Mouse (Mus musculus) lung, embryonic 15.5 days (tissue): Measurements from ENCODE around the gene Mok. TPM values are rescaled to one million over a fixed set of nuclear protein-coding genes. Genes with fewer than 3 reads are reported as not detected.

Experiments
- polyA plus RNA-seq: library from polyadenylated mRNA; unstranded; fragments of >200 nt; fragmentation: Nextera tagmentation; extraction: Ambion mirVana; gene quantifications from 2 replicates; pipeline ENCODE4 v1.2.1, GENCODE M21; 2015

Gene Mok
- polyA plus RNA-seq, 1 experiment from 2014 or later, result 7.4 TPM

Other genes with a start within 250 kb of the Mok start
- gene Dync1h1, start 239.5 kb downstream of the Mok start, polyA plus RNA-seq, result 39.5 and 48.9 TPM in 2 replicates
- gene 1700001K19Rik, start 158.3 kb downstream of the Mok start, polyA plus RNA-seq, result not detected in 2 replicates
- gene Hsp90aa1, start 138.2 kb downstream of the Mok start, polyA plus RNA-seq, result 825 and 899 TPM in 2 replicates
- 21.3 and 23.5 TPM in 2 replicates for gene Wdr20, start 103.0 kb downstream of the Mok start, polyA plus RNA-seq
- 4.7 and 6.2 TPM in 2 replicates for gene Zfp839, start 9.3 kb upstream of the Mok start, polyA plus RNA-seq
- 73.7 and 79.1 TPM in 2 replicates for gene Cinp, start 48.2 kb upstream of the Mok start, polyA plus RNA-seq
- 3.1 and 3.3 TPM in 2 replicates for gene Tecpr2, start 48.3 kb upstream of the Mok start, polyA plus RNA-seq
- 13.3 and 13.6 TPM in 2 replicates for gene Ankrd9, start 138.1 kb upstream of the Mok start, polyA plus RNA-seq
- 10.9 and 11.4 TPM in 2 replicates for gene Rcor1, start 198.4 kb upstream of the Mok start, polyA plus RNA-seq